14 mouse cellular contexts compared by ENCODE assay signal in the genomic region with DNA sequence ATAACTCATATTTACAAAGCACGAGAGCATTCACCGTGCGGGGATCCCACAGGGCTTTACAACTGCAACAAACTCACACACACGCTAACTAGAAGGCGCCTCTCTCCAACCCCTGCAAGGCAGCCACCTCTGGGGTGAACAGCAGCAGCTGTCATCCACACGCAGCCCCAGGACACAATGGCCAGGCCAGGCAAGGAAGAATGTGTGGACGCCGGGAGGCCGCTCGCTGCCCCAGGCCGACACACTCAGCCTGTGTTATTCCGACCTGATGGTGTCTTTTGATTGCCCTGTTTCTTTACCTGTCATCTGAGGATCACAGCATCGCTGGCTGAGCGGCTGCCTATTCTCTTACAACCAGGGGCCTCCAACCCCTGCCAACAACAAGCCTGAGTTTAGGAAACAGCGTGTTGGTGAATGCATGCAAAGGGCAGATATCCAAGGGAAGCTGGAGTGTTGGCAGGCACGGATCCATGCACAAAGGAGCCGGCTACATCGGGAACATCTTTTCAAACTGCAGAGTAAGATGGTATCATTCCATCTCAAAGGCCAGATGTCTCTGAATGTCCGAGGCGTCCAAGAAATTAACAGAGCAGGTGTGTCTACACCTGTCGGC. TPM values are rescaled to one million over a fixed set of nuclear protein-coding genes. Genes with fewer than 3 reads are reported as not detected.
DNase-seq lines count a peak whose midpoint lies in the region; ATAC-seq lines count a peak whose summit lies in the region.
"Had no signal": no experiment of that assay in that cellular context is flagged by ENCODE, and none has a peak within 500 bp of the region (broad histone marks: within the 10 kb centered on the region; RNA-seq: fewer than 3 reads in every experiment).

No protein-coding gene starts in this region.

- no peak overlapping the region for H3K4me3 ChIP-seq in kidney, embryonic 16.5 days (ENCODE audit: low read length)
- H3K4me3 ChIP-seq in forebrain, embryonic 14.5 days (ENCODE audit: low read depth, low read length) = no peak overlapping the region
- H3K4me3 ChIP-seq in midbrain, embryonic 10.5 days = no peak overlapping the region
- H3K4me3 ChIP-seq: liver, embryonic 13.5 days had no signal

- H3K27ac ChIP-seq in kidney, embryonic 16.5 days (ENCODE audit: low read length) = no peak overlapping the region
- H3K27ac ChIP-seq in forebrain, embryonic 14.5 days (ENCODE audit: low read depth, low read length) = no peak overlapping the region
- H3K27ac ChIP-seq in midbrain, embryonic 10.5 days (replicated peaks) = peak overlapping the region; percentile 52; the same call in 1 of the 2 replicates
- H3K27ac ChIP-seq: liver, embryonic 13.5 days had no signal

- no peaks in the 10 kb centered on the region for H3K27me3 ChIP-seq in kidney, embryonic 16.5 days (ENCODE audit: insufficient read depth, low read length)
- no peaks in the 10 kb centered on the region for H3K27me3 ChIP-seq in forebrain, embryonic 14.5 days (replicated peaks; ENCODE audit: control insufficient read depth, insufficient read depth, low read length)
- H3K27me3 ChIP-seq in midbrain, embryonic 10.5 days (ENCODE audit: low read depth, poor library complexity, severe bottlenecking) = peaks cover 32% of the 10 kb centered on the region
- H3K27me3 ChIP-seq: liver, embryonic 13.5 days had no signal

- no peaks in the 10 kb centered on the region for H3K9me3 ChIP-seq in kidney, embryonic 16.5 days (ENCODE audit: low read length)
- no peaks in the 10 kb centered on the region for H3K9me3 ChIP-seq in forebrain, embryonic 14.5 days (replicated peaks; ENCODE audit: control insufficient read depth, low read length)
- H3K9me3 ChIP-seq in midbrain, embryonic 10.5 days (replicated peaks) = no peaks in the 10 kb centered on the region
- H3K9me3 ChIP-seq: liver, embryonic 13.5 days had no signal

- H3K4me1 ChIP-seq in kidney, embryonic 16.5 days (ENCODE audit: insufficient read depth, low read length) = peaks cover 10% of the 10 kb centered on the region
- peaks cover 8% of the 10 kb centered on the region for H3K4me1 ChIP-seq in forebrain, embryonic 14.5 days (ENCODE audit: control insufficient read depth, insufficient read depth, low read length)
- H3K4me1 ChIP-seq in midbrain, embryonic 10.5 days = peaks cover 31% of the 10 kb centered on the region
- H3K4me1 ChIP-seq: liver, embryonic 13.5 days had no signal

- H3K4me2 ChIP-seq in kidney, embryonic 16.5 days (replicated peaks; ENCODE audit: low read depth, low read length) = peak overlapping the region; percentile 11
- H3K4me2 ChIP-seq in forebrain, embryonic 14.5 days (ENCODE audit: low read length) = peak overlapping the region; percentile 8; the same call in 1 of the 2 replicates
- H3K4me2 ChIP-seq: liver, embryonic 13.5 days had no signal

- no peaks in the 10 kb centered on the region for H3K36me3 ChIP-seq in kidney, embryonic 16.5 days (ENCODE audit: insufficient read depth, low read length)
- H3K36me3 ChIP-seq in forebrain, embryonic 14.5 days (ENCODE audit: control insufficient read depth, insufficient read depth, low read length) = no peaks in the 10 kb centered on the region
- no peaks in the 10 kb centered on the region for H3K36me3 ChIP-seq in midbrain, embryonic 10.5 days
- H3K36me3 ChIP-seq: liver, embryonic 13.5 days had no signal

- 0 out of 2 replicates have a peak, but pooled peaks have one; percentile 39 for ATAC-seq in kidney, embryonic 16.5 days (ENCODE audit: low FRiP score, low TSS enrichment)
- ATAC-seq in forebrain, embryonic 14.5 days = peak; percentile 57; the same call in 1 of the 2 replicates

- no peak overlapping the region for H3K9ac ChIP-seq in kidney, embryonic 16.5 days (replicated peaks; ENCODE audit: low read length)
- 0 out of 2 replicates have a peak overlapping the region, but pooled peaks have one; percentile 6 for H3K9ac ChIP-seq in forebrain, embryonic 14.5 days (ENCODE audit: low read length)
- H3K9ac ChIP-seq: liver, embryonic 13.5 days had no signal

- DNase-seq in kidney, postnatal 14 days = no peak
- DNase-seq in forebrain, embryonic 14.5 days (ENCODE audit: low spot score) = peak; percentile 68
- no peak for DNase-seq in midbrain, embryonic 10.5 days (ENCODE audit: low spot score)
- peak; percentile 45 for DNase-seq in retina, embryonic 14.5 days (ENCODE audit: low spot score)
- DNase-seq in right cerebral cortex, postnatal 36 days (ENCODE audit: low spot score in 2 of 2) = no peak
- DNase-seq in urinary bladder, postnatal 25 days (ENCODE audit: low spot score) = no peak
- no peak for DNase-seq in layer of hippocampus, adult 9-10 months (ENCODE audit: low spot score)
- DNase-seq: adrenal gland, adult 2 months; kidney, postnatal 36 days; liver, embryonic 13.5 days; lung, postnatal 14 days; right cerebral cortex, postnatal 14 days had no signal

- 48% methylated on average over 21 of the region's 21 CpGs for WGBS in kidney, embryonic 16.5 days
- 24% methylated on average over 21 of the region's 21 CpGs for WGBS in forebrain, embryonic 14.5 days
- 77% methylated on average over 21 of the region's 21 CpGs for WGBS in midbrain, embryonic 10.5 days

RNA-seq across cellular contexts. Expression of a gene that starts 39.4 kb away (rescaled TPM):
- 46.3 and 50.5 TPM in 2 replicates for polyA plus RNA-seq in kidney, embryonic 16.5 days (2015; fragmentation: Nextera tagmentation; extraction: Ambion mirVana)
- polyA plus RNA-seq in forebrain, embryonic 14.5 days (2014; fragmentation: Nextera tagmentation; extraction: Ambion mirVana) = 0.06 and 0.16 TPM in 2 replicates
- 0.06 TPM in 1 of 2 replicates, not detected in the other for polyA plus RNA-seq in midbrain, embryonic 10.5 days (2016; fragmentation: Nextera tagmentation; extraction: Ambion mirVana)
- polyA plus RNA-seq: cortical plate, adult 2 months had no signal

Comparison
In these comparisons a context has a peak if more than half of its experiments do, and no peak if none do; other contexts are left out.
1. DNase-seq: peak in forebrain, embryonic 14.5 days (single experiment) and retina, embryonic 14.5 days (single experiment); none in kidney, postnatal 14 days (single experiment), midbrain, embryonic 10.5 days (single experiment), right cerebral cortex, postnatal 36 days (0 of 2), urinary bladder, postnatal 25 days (single experiment) and layer of hippocampus, adult 9-10 months (single experiment).
2. RNA of a gene that starts 39.4 kb away (polyA plus RNA-seq): 46.3 to 50.5 TPM in kidney, embryonic 16.5 days; 0.06 to 0.16 TPM in forebrain, embryonic 14.5 days and 0.06 TPM in midbrain, embryonic 10.5 days; every median in the first group is over 10 times any median in the second.